Mouse (Mus musculus) B cell, adult 2 months (primary cell): ENCODE measurements around the gene Cdkal1.

Experiments
- DNase-seq, 2 experiments: peaks; one replicate each; pipeline ENCODE4 v3.0.0; 2022

The Cdkal1 gene

GRCm38 (mm10) chr13:29221646-29222045, 633.8 kb downstream of the Cdkal1 start:
- no peak for DNase-seq

DNA sequence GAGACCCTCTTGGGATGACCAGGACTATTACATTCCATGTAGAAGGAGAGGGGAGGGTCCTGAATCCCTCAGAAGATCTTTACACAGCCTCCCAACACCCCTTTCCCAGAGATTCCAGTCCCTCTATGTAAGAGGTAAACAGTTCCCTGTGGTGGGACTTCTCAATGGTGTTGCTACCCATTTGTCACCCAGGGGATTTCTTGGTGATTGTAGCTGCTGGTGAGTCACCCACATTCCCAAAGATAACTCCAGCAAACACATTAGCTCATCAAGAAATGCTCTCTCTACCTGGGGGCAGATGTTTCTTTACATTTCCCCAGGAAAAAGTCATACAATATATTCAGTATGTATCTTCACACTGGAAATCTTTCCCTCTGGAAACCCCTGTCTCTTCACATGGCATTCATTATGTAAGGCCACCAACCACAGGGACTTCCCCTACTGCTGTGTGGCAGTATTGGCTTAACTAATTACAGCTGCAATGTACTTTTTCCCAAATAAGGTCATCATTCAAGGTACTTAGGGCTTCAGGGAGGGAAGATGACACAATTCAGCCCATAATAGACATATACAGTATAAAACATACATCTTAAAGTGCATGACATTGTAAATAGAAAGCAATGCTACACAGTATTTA, 636.8 kb downstream of the Cdkal1 start:
- no peak for DNase-seq

DNA sequence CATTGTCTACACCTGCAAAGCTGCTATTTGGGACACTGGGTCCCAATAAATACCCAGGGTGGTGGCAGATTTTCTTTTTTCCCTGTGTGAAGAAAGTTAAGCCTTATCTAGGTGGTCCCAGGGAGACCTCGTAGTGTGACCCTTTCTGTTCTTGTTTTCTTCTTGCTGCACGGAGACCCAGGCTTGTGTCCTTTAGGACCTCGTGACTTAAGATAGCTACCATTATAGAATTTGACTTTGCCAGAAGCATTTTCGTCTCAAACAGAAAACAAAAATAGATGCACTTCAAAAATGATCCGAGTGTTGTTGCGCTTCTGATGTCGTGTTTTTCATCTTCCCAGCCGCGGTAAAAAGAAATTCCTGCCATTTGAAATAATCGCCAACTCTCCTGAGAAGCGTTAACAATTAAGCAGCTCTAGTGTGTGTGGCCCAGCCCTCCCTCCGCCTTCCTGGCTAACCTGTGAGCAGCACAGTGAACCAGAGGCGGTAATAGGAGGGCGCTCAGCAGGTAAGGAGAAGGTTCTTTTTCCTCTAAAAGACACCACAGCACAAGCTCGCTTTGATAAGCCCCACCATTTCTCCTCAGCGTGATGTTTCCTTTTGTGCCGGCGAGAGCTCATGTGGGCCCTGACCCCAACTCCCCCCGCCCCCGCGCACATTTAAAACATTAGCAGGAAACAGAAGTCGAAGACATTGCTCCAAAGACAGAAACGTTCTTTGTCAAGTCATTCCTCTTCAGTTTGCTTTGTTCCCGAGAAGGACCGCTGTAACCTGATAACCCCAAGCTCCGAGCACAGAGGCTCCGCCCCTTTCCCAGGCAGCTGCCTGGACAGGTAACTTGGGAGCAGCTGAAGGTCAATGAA, 645.1 kb downstream of the Cdkal1 start:
- peak; percentile 3 for DNase-seq

DNA sequence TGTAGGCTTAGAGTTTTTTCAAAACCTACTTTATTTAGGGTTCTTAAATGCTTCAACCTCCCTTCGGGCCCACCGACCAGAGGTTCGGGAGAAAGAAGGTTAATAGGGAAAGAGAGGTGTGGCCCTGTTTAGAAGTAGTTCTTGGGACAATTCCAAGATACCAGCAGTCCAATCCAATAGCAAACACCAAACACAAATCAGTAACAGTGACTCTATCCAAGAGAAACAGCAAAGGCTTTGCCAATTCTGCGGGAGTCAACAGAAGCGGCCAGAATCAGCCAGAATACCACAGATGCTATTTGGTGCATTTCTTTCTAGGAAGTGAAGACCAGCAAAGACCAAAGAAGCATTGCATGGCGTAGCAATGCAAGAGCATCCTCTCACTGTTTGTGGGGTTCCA, 646.7 kb downstream of the Cdkal1 start:
- DNase-seq, result no peak

DNA sequence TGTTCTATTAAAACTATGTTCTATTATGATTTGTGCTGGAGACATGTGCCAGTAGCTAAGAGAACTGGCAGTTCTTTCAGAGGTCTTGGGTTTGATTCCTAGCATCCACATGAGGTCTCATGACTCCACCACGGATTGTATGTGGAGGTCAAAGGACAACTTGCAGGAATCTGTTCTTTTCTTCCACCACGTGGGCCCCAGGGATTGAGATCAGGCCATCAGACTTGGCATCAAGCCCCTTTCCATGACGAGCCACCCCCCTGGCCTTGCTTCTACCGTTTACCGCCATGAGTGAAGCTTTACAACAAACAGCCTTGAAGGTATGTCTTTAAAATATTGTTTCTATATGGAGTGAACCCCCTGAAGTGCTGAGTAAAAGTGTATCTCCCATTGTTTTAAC, 651.6 kb downstream of the Cdkal1 start:
- DNase-seq, result no peak

DNA sequence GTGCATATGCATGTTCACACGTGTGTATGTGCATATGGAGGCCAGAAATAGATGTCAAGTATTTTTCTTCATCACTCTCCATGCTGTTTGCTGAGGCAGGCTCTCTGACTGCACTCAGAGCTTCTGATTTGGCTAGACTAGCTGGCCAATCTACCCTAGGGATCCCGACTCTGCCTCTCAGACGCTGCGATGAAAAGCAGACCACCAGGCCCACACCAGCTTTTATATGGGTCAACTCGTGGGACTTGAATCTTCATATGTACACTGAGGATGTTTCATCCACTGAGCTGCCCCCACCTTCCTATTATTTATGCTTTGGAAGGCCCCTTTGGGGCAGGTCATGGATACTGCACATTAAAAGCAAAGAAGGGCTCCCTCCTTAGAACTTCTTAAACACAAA, 652.0 kb downstream of the Cdkal1 start:
- no peak for DNase-seq

GRCm38 (mm10) chr13:29202562-29202961, 652.9 kb downstream of the Cdkal1 start:
- no peak for DNase-seq

GRCm38 (mm10) chr13:29199679-29200078, 655.8 kb downstream of the Cdkal1 start:
- DNase-seq, result no peak

DNA sequence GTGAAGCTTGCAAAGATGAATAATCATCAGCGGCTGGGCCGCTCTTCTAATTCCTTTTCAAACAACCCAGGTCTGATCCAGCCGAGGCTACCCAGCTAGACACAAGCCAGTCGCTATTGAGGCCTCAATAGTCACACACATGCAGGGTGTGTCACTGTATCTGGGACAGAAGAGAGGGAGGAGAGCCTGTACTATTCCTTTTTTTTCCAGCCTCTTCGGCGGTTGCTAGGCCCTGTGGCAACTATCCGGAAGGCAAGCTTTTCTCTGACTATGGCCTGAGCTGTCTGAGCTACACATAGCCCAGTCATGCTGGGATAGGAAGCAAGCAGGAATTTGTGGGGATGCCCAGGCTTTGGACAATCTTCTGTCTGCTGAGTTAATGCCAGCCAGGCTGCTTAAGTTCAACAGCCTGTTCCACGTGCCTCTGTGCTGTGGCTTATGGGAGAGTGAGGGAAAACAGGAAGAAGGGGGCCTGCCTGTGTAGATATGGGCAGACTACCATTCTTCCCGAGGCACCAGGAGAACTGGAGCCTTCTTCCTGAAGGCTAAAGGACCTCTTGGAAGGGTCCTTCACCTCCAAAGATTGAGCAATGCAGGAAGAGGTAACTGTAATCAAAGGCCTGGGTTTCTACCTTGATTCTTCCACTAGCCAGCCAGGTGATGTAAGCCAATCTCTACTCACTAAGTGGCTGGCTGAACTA, 658.5 kb downstream of the Cdkal1 start:
- DNase-seq, result no peak

GRCm38 (mm10) chr13:29195722-29196121, 659.8 kb downstream of the Cdkal1 start:
- DNase-seq, result no peak

DNA sequence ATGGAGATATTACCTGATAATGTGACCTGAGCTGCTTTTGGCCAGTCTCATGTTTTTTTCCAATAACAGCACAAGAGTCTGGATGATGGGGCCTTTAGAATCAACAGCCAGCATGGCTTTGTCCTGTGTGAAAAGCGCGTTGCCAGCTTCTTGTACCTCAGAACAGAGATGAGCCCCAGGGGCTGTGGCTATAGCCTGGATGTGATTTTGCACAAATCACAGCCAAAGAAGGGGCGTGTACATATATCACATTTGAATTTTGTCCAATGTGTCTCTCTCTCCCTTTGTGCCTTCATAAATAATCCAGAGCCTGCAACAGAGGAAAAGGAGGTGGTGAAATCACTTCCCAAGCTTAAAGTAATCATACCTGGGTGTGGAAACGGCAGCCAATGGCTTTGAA, 660.5 kb downstream of the Cdkal1 start:
- DNase-seq, result no peak

GRCm38 (mm10) chr13:29192697-29193096, 662.8 kb downstream of the Cdkal1 start:
- DNase-seq, result no peak

GRCm38 (mm10) chr13:29190548-29190947, 664.9 kb downstream of the Cdkal1 start:
- no peak for DNase-seq

GRCm38 (mm10) chr13:29186748-29187147, 668.7 kb downstream of the Cdkal1 start:
- no peak for DNase-seq

DNA sequence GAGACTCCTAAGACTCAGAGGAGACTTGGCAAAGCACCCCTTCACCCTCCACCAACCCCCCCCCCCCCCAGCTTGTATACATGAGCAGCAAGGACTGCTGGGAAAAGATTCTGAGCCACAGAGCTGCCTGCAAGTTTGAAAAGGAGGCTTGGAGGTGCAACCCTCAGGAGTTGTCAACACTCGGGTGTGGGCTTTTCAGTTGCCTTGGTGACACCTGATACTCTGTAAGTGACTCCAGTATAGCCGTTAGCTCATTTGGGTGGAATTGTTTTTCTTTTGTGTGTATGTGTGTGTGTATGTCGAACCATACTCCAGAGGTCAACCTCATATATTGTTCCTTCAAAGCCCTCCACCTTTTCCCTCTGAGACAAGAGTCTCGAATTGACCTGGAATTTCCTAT, 669.9 kb downstream of the Cdkal1 start:
- DNase-seq, result no peak

DNA sequence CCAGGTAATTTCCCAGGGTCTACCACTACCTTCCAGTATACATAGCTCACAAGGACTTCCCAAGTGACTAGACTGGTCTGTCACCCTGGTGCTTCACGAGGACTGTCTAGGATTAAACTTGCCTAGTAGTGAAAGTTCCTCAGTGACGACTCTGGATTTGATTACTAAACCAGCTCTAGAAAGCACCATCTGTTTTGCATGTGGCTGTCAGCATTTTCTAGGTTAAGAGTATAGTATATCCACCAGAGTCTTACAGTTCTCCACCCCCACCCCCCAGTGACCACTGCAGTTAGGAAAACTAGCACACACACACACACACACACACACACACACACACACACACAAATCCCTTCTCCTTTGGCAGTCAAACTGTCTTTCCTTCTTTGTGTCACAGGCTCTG, 670.9 kb downstream of the Cdkal1 start:
- no peak for DNase-seq

DNA sequence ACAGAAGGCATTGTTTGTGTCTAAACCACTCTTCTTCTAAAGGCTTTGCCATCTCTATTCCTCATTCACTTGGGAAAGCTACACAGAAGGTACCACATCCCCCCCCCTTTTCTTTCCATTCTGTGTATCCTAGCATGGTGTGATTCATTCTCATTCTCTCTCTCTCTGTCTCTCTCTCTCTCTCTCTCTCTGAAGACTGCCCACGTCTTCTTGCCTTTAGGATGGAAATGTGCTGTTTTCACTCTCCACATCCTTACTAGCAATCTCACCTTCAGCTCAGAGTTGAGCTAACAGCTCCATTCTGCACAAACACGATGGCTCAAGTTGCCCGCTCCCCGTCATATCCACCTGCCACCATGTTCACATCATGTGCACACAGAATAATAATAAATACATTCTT, 675.6 kb downstream of the Cdkal1 start:
- DNase-seq, result no peak

- no peak for DNase-seq
Observed at GRCm38 (mm10) chr13:29179260-29179659, 676.2 kb downstream of the Cdkal1 start.

GRCm38 (mm10) chr13:29177889-29178486, 677.5 kb downstream of the Cdkal1 start:
- DNase-seq, result no peak

GRCm38 (mm10) chr13:29169356-29169755, 686.1 kb downstream of the Cdkal1 start:
- DNase-seq, result no peak

DNA sequence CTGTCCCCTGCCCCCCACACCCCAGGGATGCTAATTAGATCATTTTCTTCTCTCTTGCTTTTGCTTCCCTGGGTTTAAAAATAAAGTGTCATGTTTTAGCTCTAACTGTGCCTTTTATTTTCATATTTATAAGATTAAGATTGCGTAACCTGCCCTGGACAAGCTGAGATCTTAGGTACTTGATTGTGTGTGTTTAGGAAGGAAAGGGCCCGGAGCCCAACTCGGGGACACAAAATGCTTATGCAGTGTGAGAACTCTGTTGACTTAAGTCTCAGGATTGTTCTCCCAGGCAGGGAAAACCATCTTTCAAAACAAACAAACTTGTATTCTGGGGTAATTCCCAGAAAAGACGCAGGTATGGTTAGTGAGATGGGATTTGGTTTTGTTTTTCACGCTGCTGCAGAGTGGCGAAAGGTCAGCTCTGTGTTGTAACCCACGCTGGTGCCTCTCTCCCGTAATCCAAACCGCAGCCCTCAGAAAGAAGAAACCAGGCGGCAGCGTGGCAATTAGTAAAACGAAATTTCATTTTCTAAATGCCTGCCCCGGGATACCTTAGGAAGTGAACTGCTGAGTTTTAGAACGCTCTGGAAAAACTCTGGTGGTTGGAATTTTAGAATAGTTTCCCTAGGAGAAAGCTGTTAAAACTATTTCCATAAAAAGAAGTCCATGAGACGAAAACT, 690.5 kb downstream of the Cdkal1 start:
- DNase-seq, result no peak

DNA sequence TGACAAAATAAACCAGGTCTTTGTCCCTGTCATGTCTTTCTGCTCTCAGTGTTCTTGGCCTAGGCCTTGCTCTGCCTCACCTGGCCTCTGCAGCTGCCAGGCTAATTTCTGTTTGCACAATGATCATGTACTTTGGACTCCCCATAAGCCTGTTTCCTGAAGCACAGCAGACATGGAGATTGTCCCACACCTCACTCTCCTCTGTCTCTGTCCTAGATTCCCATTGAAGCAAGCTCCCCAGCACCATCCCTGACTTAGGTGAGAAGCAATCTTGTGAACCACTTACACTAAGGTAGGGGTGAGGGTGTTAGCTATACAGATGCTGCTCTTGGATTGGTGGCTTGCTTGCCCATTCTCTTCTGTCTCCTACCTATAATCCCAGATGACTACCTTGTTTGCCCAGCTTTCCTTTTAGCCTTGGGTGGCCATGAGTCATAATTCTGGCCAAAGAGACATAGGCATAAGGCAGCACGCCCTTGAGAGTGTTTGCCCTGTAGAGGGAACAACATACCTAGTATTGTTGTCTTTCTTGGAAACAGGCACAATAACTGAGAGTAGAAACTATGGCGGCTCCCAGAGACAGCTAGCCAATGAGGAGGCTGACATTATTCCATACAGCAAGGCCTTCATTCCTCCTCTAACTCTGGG, 692.5 kb downstream of the Cdkal1 start:
- DNase-seq, result no peak
